Mouse (Mus musculus) T-cell, adult 66 days (primary cell): ENCODE results near the gene Park7. TPM values are rescaled to one million over a fixed set of nuclear protein-coding genes. Genes with fewer than 3 reads are reported as not detected.

ENCODE experiments used
- total RNA-seq, 2 experiments: library from RNA; stranded (reverse); gene quantifications; 3 replicates in 1 of 2; 4 replicates in 1 of 2; pipeline ENCODE4 v1.2.4; 2023

The Park7 gene
- total RNA-seq, result 100 to 1,000 TPM; 160 to 177 TPM

GRCm38 (mm10) chr4:150914290-150914733, at the start of gene Park7, which contains the start of gene Tnfrsf9:
Gene Park7, minus strand, starts transcription at chr4:150914437.
Gene Tnfrsf9, plus strand, starts transcription at chr4:150914562.

GRCm38 (mm10) chr4:150853680-150854461, 60.4 kb downstream of the Park7 start, which contains the start of gene Errfi1:
Gene Errfi1, plus strand, starts transcription at chr4:150853919.

Other genes starting within 250 kb of the Park7 start
- gene Errfi1, start 60.5 kb downstream of the Park7 start, total RNA-seq, result 10 to 100 TPM; 22.8 to 23.3 TPM
- 10 to 100 TPM; 13.1 to 23.1 TPM for gene Tnfrsf9, start 125 bp upstream of the Park7 start, total RNA-seq
- gene Uts2, start 82.7 kb upstream of the Park7 start, total RNA-seq, result not detected
- gene Per3, start 130.2 kb upstream of the Park7 start, total RNA-seq, result 1 to 10 TPM; 2.0 to 2.8 TPM
- gene Vamp3, start 143.5 kb upstream of the Park7 start, total RNA-seq, result 10 to 100 TPM; 74.1 to 80.1 TPM
- gene Gm13090, start 175.1 kb upstream of the Park7 start, total RNA-seq, result not detected